Comparison of ENCODE assay signal across 8 mouse cellular contexts in the genomic region with DNA sequence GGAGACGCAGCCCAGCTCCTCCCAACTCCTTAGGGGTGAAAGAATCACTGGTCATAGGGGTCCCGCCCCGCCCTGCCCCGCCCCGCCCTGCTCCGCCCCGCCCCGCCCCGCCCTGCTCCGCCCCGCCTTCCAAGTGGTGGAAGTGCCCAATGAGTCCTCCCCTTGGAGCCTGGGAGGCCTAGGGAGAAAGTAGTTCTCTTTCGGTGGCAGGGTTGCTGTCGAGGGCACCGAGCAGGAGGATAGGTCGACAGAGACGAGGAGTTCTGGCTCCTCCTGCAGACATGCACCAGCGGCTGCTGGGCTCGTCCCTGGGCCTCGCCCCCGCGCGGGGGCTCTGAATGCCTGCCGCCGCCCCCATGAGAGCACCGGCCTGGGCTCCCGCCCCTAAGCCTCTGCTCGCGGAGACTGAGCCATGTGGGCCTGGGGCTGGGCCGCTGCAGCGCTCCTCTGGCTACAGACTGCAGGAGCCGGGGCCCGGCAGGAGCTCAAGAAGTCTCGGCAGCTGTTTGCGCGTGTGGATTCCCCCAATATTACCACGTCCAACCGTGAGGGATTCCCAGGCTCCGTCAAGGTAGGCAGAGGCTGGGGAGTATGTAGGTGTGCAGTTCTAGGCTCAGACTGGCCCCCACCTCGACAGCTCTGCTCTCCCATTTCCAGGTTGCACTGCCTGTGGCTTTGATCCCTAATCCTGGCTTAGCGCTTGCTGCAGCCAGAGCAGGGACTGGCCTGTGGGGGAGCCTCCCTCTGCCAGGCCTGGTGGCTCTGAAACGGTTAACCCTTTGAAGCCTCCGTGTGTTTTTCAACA. TPM values are rescaled to one million over a fixed set of nuclear protein-coding genes. Genes with fewer than 3 reads are reported as not detected.
A peak's percentile ranks its signal among the peaks of the same experiment; 100 is the strongest.
DNase-seq lines count a peak whose midpoint lies in the region; ATAC-seq and TF ChIP-seq lines count a peak whose summit lies in the region.

Gene C1qtnf12, plus strand, starts transcription at position 152 of the 805 bp plus-strand sequence.

- H3K27me3 ChIP-seq in ES-Bruce4 (ENCODE audit: control insufficient read depth, insufficient read depth, low read length, poor library complexity, severe bottlenecking): no peaks in the 10 kb centered on the region
- no peaks in the 10 kb centered on the region for H3K27me3 ChIP-seq in forebrain, embryonic 16.5 days (replicated peaks; ENCODE audit: control insufficient read depth, insufficient read depth, low read length)
- H3K27me3 ChIP-seq in lung, embryonic 16.5 days (ENCODE audit: control insufficient read depth, insufficient read depth, low read depth, low read length): no peaks in the 10 kb centered on the region

- no peak within 1 kb of the TSS for H3K27ac ChIP-seq in ES-Bruce4 (ENCODE audit: insufficient read depth, low read length)
- no peak within 1 kb of the TSS; the same call in 1 of the 2 replicates for H3K27ac ChIP-seq in forebrain, embryonic 16.5 days (ENCODE audit: low read length)
- H3K27ac ChIP-seq in lung, embryonic 16.5 days (ENCODE audit: low read length): peak within 1 kb of the TSS; percentile 60

- peak within 1 kb of the TSS; percentile 65 for H3K4me2 ChIP-seq in forebrain, embryonic 16.5 days (ENCODE audit: low read length)
- H3K4me2 ChIP-seq in lung, embryonic 16.5 days (ENCODE audit: low read depth, low read length): peak within 1 kb of the TSS; percentile 90

- peak; percentile 61 for ATAC-seq in forebrain, embryonic 16.5 days
- ATAC-seq in lung, embryonic 16.5 days (ENCODE audit: low read depth): peak; percentile 91

- WGBS in forebrain, embryonic 16.5 days: under 1% methylated on average over 35 of the region's 42 CpGs
- WGBS in large intestine, adult 2 months: 2% methylated on average over 42 of the region's 42 CpGs
- under 1% methylated on average over 41 of the region's 42 CpGs for WGBS in lung, embryonic 16.5 days

- H3K4me3 ChIP-seq in ES-Bruce4 (ENCODE audit: low read depth, low read length): peak within 1 kb of the TSS; percentile 60
- peak within 1 kb of the TSS; percentile 39 for H3K4me3 ChIP-seq in forebrain, embryonic 16.5 days (replicated peaks; ENCODE audit: low read length)
- peak within 1 kb of the TSS; percentile 65 for H3K4me3 ChIP-seq in lung, embryonic 16.5 days (ENCODE audit: low read length)

- DNase-seq in brain, embryonic 14.5 days (ENCODE audit: low read depth): peak; percentile 38
- no peak for DNase-seq in heart, postnatal 25 days (ENCODE audit: low spot score)
- no peak for DNase-seq in large intestine, adult 2 months (ENCODE audit: low read depth, low spot score)
- DNase-seq in ovary, postnatal 10 days (ENCODE audit: low spot score): peak; percentile 27
- DNase-seq in urinary bladder, postnatal 36 days (ENCODE audit: low spot score in 2 of 2): peak; percentile 28 to 38

- peak within 1 kb of the TSS; percentile 32 for H3K9ac ChIP-seq in ES-Bruce4 (ENCODE audit: low read depth, poor library complexity, severe bottlenecking)
- peak within 1 kb of the TSS; percentile 58 for H3K9ac ChIP-seq in forebrain, embryonic 16.5 days (replicated peaks; ENCODE audit: low read depth, low read length)
- H3K9ac ChIP-seq in lung, embryonic 16.5 days (ENCODE audit: low read length): peak within 1 kb of the TSS; percentile 78

- no peaks in the 10 kb centered on the region for H3K4me1 ChIP-seq in ES-Bruce4 (ENCODE audit: control insufficient read depth, insufficient read depth, low read length)
- H3K4me1 ChIP-seq in forebrain, embryonic 16.5 days (replicated peaks; ENCODE audit: control insufficient read depth, insufficient read depth, low read length): peaks cover 14% of the 10 kb centered on the region
- H3K4me1 ChIP-seq in lung, embryonic 16.5 days (replicated peaks; ENCODE audit: control insufficient read depth, insufficient read depth, low read length): peaks cover 9% of the 10 kb centered on the region; the same call in 1 of the 2 replicates

- H3K36me3 ChIP-seq in ES-Bruce4 (ENCODE audit: control insufficient read depth, insufficient read depth, low read length, poor library complexity, severe bottlenecking): peaks cover 9% of the 10 kb centered on the region
- peaks cover 7% of the 10 kb centered on the region for H3K36me3 ChIP-seq in forebrain, embryonic 16.5 days (ENCODE audit: control insufficient read depth, insufficient read depth)
- H3K36me3 ChIP-seq in lung, embryonic 16.5 days (ENCODE audit: control insufficient read depth, insufficient read depth, low read length): peaks cover 15% of the 10 kb centered on the region

- intact Hi-C loops in heart, postnatal 25 days (cut with DNase I): loop anchor here (5.0 kb wide), 1 partner anchor 65 kb away; the partner anchor contains the start of gene Tnfrsf18

- TF ChIP-seq POLR2A in ES-Bruce4 (IDR thresholded peaks at IDR 0.05; ENCODE audit: insufficient read depth, low read length): peak; percentile 78
- no peak for TF ChIP-seq POLR2A in brain, embryonic 14.5 days (IDR thresholded peaks at IDR 0.05; ENCODE audit: borderline replicate concordance, extremely low read depth, insufficient read depth, insufficient read length, poor library complexity, severe bottlenecking)

- TF ChIP-seq CTCF in ES-Bruce4 (IDR thresholded peaks at IDR 0.05; ENCODE audit: low read depth, low read length): no peak
- no peak for TF ChIP-seq CTCF in brain, embryonic 14.5 days (IDR thresholded peaks at IDR 0.05; ENCODE audit: borderline replicate concordance, extremely low read depth, insufficient read depth, insufficient read length)

- no peaks in the 10 kb centered on the region for H3K9me3 ChIP-seq in ES-Bruce4 (replicated peaks; ENCODE audit: control insufficient read depth, insufficient read depth, low read length, poor library complexity, severe bottlenecking)
- H3K9me3 ChIP-seq in forebrain, embryonic 16.5 days (ENCODE audit: control insufficient read depth, low read length): no peaks in the 10 kb centered on the region
- no peaks in the 10 kb centered on the region for H3K9me3 ChIP-seq in lung, embryonic 16.5 days (ENCODE audit: control insufficient read depth, low read length)

- TF ChIP-seq EP300 in ES-Bruce4 (IDR thresholded peaks at IDR 0.05; ENCODE audit: insufficient read depth, low read depth, low read length): no peak

RNA-seq across cellular contexts. Expression of gene C1qtnf12, which starts in this region (rescaled TPM):
- 18.8 and 19.1 TPM in 2 replicates for polyA plus RNA-seq in ES-Bruce4 (2011; ENCODE audit: insufficient read depth, insufficient read length, low read depth, missing spikeins)
- 8.6 and 11.0 TPM in 2 replicates for polyA plus RNA-seq in brain, embryonic 14.5 days (2012; rRNA removed)
- polyA plus RNA-seq in forebrain, embryonic 16.5 days (2015; fragmentation: Nextera tagmentation; extraction: Ambion mirVana): 6.3 and 9.2 TPM in 2 replicates
- 10 to 100 TPM; 13.3 to 14.6 TPM for total RNA-seq in heart, postnatal 25 days (2021)
- polyA plus RNA-seq in large intestine, adult 2 months (2012; rRNA removed): 77.0 and 151 TPM in 2 replicates
- polyA plus RNA-seq in lung, embryonic 16.5 days (2015; fragmentation: Nextera tagmentation; extraction: Ambion mirVana): 37.2 and 39.3 TPM in 2 replicates

Comparison
In these comparisons a context has a peak if more than half of its experiments do, and no peak if none do; other contexts are left out.
1. DNase-seq: peak in brain, embryonic 14.5 days (single experiment), ovary, postnatal 10 days (single experiment) and urinary bladder, postnatal 36 days (2 of 2); none in heart, postnatal 25 days (single experiment) and large intestine, adult 2 months (single experiment).
2. Peak in every context shown above with its lines, with median percentiles within 50 percentile points of each other: H3K4me3 ChIP-seq and H3K9ac ChIP-seq.